18 mouse cellular contexts compared by ENCODE assay signal in the genomic region with DNA sequence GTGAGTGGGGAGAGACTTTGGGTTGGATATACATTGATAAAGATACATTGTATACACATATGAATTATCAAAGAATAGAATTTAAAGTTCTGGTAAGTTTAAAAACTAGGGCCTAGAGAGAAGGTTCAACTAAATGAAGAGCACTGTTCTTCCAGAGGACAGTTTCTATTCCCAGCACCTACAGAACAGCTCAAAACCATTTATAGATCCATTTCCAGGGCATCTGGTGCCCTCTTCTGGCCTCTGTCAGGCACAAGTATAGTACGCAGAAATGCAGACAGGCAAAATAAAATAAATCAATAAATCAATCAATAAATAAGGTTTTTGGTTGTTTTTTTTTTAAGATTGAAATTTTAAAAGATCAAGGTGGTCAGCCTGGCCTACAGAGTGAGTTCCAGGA.
DNase-seq lines count a peak whose midpoint lies in the region; ATAC-seq and TF ChIP-seq lines count a peak whose summit lies in the region.
"Had no signal": no experiment of that assay in that cellular context is flagged by ENCODE, and none has a peak within 500 bp of the region (broad histone marks: within the 10 kb centered on the region; RNA-seq: fewer than 3 reads in every experiment).

No protein-coding gene starts in this region.

- H3K36me3 ChIP-seq in forebrain, postnatal 0 days (ENCODE audit: insufficient read depth) = no peaks in the 10 kb centered on the region
- no peaks in the 10 kb centered on the region for H3K36me3 ChIP-seq in forebrain, embryonic 15.5 days
- H3K36me3 ChIP-seq in liver, embryonic 14.5 days (replicated peaks; ENCODE audit: control insufficient read depth, insufficient read depth, low read depth) = no peaks in the 10 kb centered on the region
- no peaks in the 10 kb centered on the region for H3K36me3 ChIP-seq in liver, embryonic 11.5 days (ENCODE audit: control insufficient read depth, insufficient read depth, low read length)
- H3K36me3 ChIP-seq: heart, embryonic 10.5 days; stomach, embryonic 15.5 days had no signal

- H3K4me2 ChIP-seq in forebrain, postnatal 0 days (ENCODE audit: low read depth) = no peak overlapping the region
- no peak overlapping the region for H3K4me2 ChIP-seq in forebrain, embryonic 15.5 days (replicated peaks)
- H3K4me2 ChIP-seq in liver, embryonic 14.5 days (ENCODE audit: low read depth) = no peak overlapping the region
- H3K4me2 ChIP-seq in liver, embryonic 11.5 days = no peak overlapping the region
- H3K4me2 ChIP-seq: stomach, embryonic 15.5 days had no signal

- no peak for DNase-seq in forebrain, postnatal 0 days
- no peak for DNase-seq in liver, embryonic 14.5 days (ENCODE audit: low read depth in 3 of 3, low spot score in 3 of 3)
- no peak for DNase-seq in liver, embryonic 11.5 days (ENCODE audit: low spot score)
- peak; percentile 62 for DNase-seq in A20 (ENCODE audit: low read depth, low spot score)
- DNase-seq in urinary bladder, postnatal 36 days (ENCODE audit: low spot score in 2 of 2) = no peak
- no peak for DNase-seq in urinary bladder, postnatal 25 days (ENCODE audit: low spot score)
- DNase-seq: cerebellum, postnatal 10 days; gastrocnemius, postnatal 25 days; heart, postnatal 14 days; layer of hippocampus, adult 9-11 months; lung, adult 2 months; thymus, postnatal 36 days had no signal

- ATAC-seq in forebrain, postnatal 0 days = no peak
- ATAC-seq in forebrain, embryonic 15.5 days (replicated peaks) = no peak
- ATAC-seq in liver, embryonic 14.5 days (ENCODE audit: insufficient read depth) = no peak
- ATAC-seq in liver, embryonic 11.5 days (replicated peaks; ENCODE audit: low FRiP score) = no peak
- ATAC-seq: hindbrain, postnatal 0 days had no signal

- no peak overlapping the region for H3K4me3 ChIP-seq in forebrain, postnatal 0 days (ENCODE audit: low read depth, low read length)
- H3K4me3 ChIP-seq in forebrain, embryonic 15.5 days = no peak overlapping the region
- no peak overlapping the region for H3K4me3 ChIP-seq in liver, embryonic 14.5 days (ENCODE audit: insufficient read depth in 1 of 2, low read depth in 2 of 2, low read length in 2 of 2)
- no peak overlapping the region for H3K4me3 ChIP-seq in liver, embryonic 11.5 days (ENCODE audit: low read depth, low read length)
- H3K4me3 ChIP-seq in cortical plate, adult 2 months (ENCODE audit: insufficient read depth, low read length) = no peak overlapping the region
- H3K4me3 ChIP-seq: heart, embryonic 10.5 days; megakaryocyte, embryonic 14.5 days; stomach, embryonic 15.5 days had no signal

- H3K9ac ChIP-seq in forebrain, postnatal 0 days = no peak overlapping the region
- no peak overlapping the region for H3K9ac ChIP-seq in forebrain, embryonic 15.5 days (replicated peaks)
- H3K9ac ChIP-seq in liver, embryonic 14.5 days (replicated peaks) = no peak overlapping the region
- no peak overlapping the region for H3K9ac ChIP-seq in liver, embryonic 11.5 days (ENCODE audit: low read depth, low read length)
- H3K9ac ChIP-seq: stomach, embryonic 15.5 days had no signal

- WGBS in forebrain, postnatal 0 days = 98% methylated on average over 1 of the region's 1 CpGs
- WGBS in forebrain, embryonic 15.5 days = 95% methylated on average over 1 of the region's 1 CpGs
- WGBS in liver, embryonic 14.5 days (ENCODE audit: insufficient replicate concordance) = 87% methylated on average over 1 of the region's 1 CpGs
- WGBS in liver, embryonic 11.5 days = 89% methylated on average over 1 of the region's 1 CpGs

- TF ChIP-seq EP300 in liver, embryonic 14.5 days (IDR thresholded peaks at IDR 0.05; ENCODE audit: low read depth) = no peak

- TF ChIP-seq CTCF in forebrain, postnatal 0 days (IDR thresholded peaks at IDR 0.05; ENCODE audit: low read depth) = peak; percentile 27
- TF ChIP-seq CTCF in liver, embryonic 14.5 days (IDR thresholded peaks at IDR 0.05; ENCODE audit: low read depth) = peak; percentile 24; the same call in 1 of the 2 replicates
- 0 out of 2 replicates have a peak, but pooled peaks have one; percentile 14 for TF ChIP-seq CTCF in cortical plate, adult 2 months (IDR thresholded peaks at IDR 0.05; ENCODE audit: extremely low read depth, insufficient read depth, low read length)

- TF ChIP-seq POLR2A in cortical plate, adult 2 months (IDR thresholded peaks at IDR 0.05; ENCODE audit: extremely low read depth, insufficient read depth, low read length) = no peak

- H3K27ac ChIP-seq in forebrain, postnatal 0 days (ENCODE audit: low read depth, low read length) = no peak overlapping the region
- H3K27ac ChIP-seq in forebrain, embryonic 15.5 days (replicated peaks) = no peak overlapping the region
- no peak overlapping the region for H3K27ac ChIP-seq in liver, embryonic 14.5 days
- no peak overlapping the region for H3K27ac ChIP-seq in liver, embryonic 11.5 days (ENCODE audit: low read depth, low read length)
- H3K27ac ChIP-seq in cortical plate, adult 2 months (ENCODE audit: insufficient read depth, low read length) = no peak overlapping the region
- H3K27ac ChIP-seq: hindbrain, postnatal 0 days; stomach, embryonic 15.5 days had no signal

- H3K4me1 ChIP-seq in forebrain, postnatal 0 days (ENCODE audit: insufficient read depth) = 0 out of 2 replicates have a peak, but pooled peaks cover 3% of the 10 kb centered on the region
- H3K4me1 ChIP-seq in forebrain, embryonic 15.5 days = no peaks in the 10 kb centered on the region
- peaks cover 0 to 14% of the 10 kb centered on the region in 2 experiments; a peak in 2 of 4 replicates for H3K4me1 ChIP-seq in liver, embryonic 14.5 days (replicated peaks; ENCODE audit: control insufficient read depth in 2 of 2, insufficient read depth in 2 of 2, low read length in 1 of 2)
- no peaks in the 10 kb centered on the region; the same call in 1 of the 2 replicates for H3K4me1 ChIP-seq in liver, embryonic 11.5 days (replicated peaks; ENCODE audit: control insufficient read depth, insufficient read depth, low read length)
- H3K4me1 ChIP-seq in cortical plate, adult 2 months (ENCODE audit: control insufficient read depth, insufficient read depth, low read length) = peaks cover 11% of the 10 kb centered on the region

- no peaks in the 10 kb centered on the region for H3K9me3 ChIP-seq in forebrain, postnatal 0 days (ENCODE audit: low read length)
- no peaks in the 10 kb centered on the region for H3K9me3 ChIP-seq in forebrain, embryonic 15.5 days
- no peaks in the 10 kb centered on the region for H3K9me3 ChIP-seq in liver, embryonic 14.5 days (ENCODE audit: control insufficient read depth, low read length)
- no peaks in the 10 kb centered on the region for H3K9me3 ChIP-seq in liver, embryonic 11.5 days (ENCODE audit: control insufficient read depth, low read length)
- H3K9me3 ChIP-seq: heart, embryonic 10.5 days; stomach, embryonic 15.5 days had no signal

- H3K27me3 ChIP-seq in forebrain, postnatal 0 days (ENCODE audit: insufficient read depth, low read length) = no peaks in the 10 kb centered on the region
- H3K27me3 ChIP-seq in forebrain, embryonic 15.5 days = no peaks in the 10 kb centered on the region
- H3K27me3 ChIP-seq in liver, embryonic 14.5 days (ENCODE audit: control insufficient read depth, insufficient read depth, low read length) = no peaks in the 10 kb centered on the region
- no peaks in the 10 kb centered on the region for H3K27me3 ChIP-seq in liver, embryonic 11.5 days (replicated peaks; ENCODE audit: control insufficient read depth, insufficient read depth, low read length)
- H3K27me3 ChIP-seq: megakaryocyte, embryonic 14.5 days; stomach, embryonic 15.5 days had no signal
